ENCODE assay signal across 17 mouse cellular contexts in genomic region chr16:91100484-91100883, GRCm38 (mm10). TPM values are rescaled to one million over a fixed set of nuclear protein-coding genes. Genes with fewer than 3 reads are reported as not detected.
"Had no signal": no experiment of that assay in that cellular context is flagged by ENCODE, and none has a peak within 500 bp of the region (broad histone marks: within the 10 kb centered on the region; RNA-seq: fewer than 3 reads in every experiment).

No protein-coding gene starts in this region.

- H3K4me1 ChIP-seq: stomach, embryonic 15.5 days had no signal

- DNase-seq: retina, postnatal 1 day; right cerebral cortex, adult 18-20 months; right cerebral cortex, postnatal 14 days; right cerebral cortex, postnatal 25 days; right cerebral cortex, postnatal 4 days; spleen, adult 18-20 months; thymus, adult 18-20 months; thymus, adult 2 months; thymus, postnatal 25 days; thymus, postnatal 36 days; thymus, postnatal 4 days had no signal

- H3K27me3 ChIP-seq: stomach, embryonic 15.5 days had no signal

- H3K27ac ChIP-seq: neural tube, embryonic 12.5 days; neural tube, embryonic 13.5 days; neural tube, embryonic 15.5 days; stomach, embryonic 15.5 days; stomach, postnatal 0 days had no signal

- H3K4me3 ChIP-seq: neural tube, embryonic 12.5 days; neural tube, embryonic 13.5 days; neural tube, embryonic 15.5 days; stomach, embryonic 15.5 days had no signal

- H3K4me2 ChIP-seq: neural tube, embryonic 12.5 days; neural tube, embryonic 13.5 days; neural tube, embryonic 15.5 days; stomach, embryonic 15.5 days had no signal

- H3K9ac ChIP-seq: neural tube, embryonic 12.5 days; neural tube, embryonic 13.5 days; neural tube, embryonic 15.5 days; stomach, embryonic 15.5 days had no signal

- H3K9me3 ChIP-seq: neural tube, embryonic 12.5 days; neural tube, embryonic 13.5 days; neural tube, embryonic 15.5 days; stomach, embryonic 15.5 days had no signal

- H3K36me3 ChIP-seq: neural tube, embryonic 12.5 days; neural tube, embryonic 13.5 days; neural tube, embryonic 15.5 days; stomach, embryonic 15.5 days had no signal

RNA-seq across cellular contexts. Expression of gene 4932438H23Rik, which starts 5.6 kb away (rescaled TPM):
- polyA plus RNA-seq: spleen, adult 2 months had no signal
